Mouse (Mus musculus): ENCODE data around the gene Lasp1.

The Lasp1 gene

DNA sequence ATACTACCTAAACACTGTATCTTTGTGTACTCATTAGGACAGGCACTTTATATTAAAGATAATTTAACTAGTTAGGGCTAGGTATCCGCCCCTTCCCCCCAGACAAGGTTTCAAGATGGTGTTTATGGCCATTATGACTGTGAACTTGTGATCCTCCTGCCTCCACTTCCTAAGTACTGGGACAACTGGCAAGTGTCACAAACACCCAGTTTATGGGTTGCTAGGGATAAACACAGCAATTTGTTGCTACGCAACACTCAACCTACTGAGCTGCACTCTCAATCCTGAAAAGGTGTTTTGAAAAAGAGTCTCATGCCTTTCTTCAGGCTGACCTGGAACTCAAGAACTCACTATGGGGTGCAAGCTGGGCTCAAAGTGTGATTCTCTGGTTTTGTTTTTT is 78.5 kb downstream of the Lasp1 start:
- DNase-seq, result no peak

DNA sequence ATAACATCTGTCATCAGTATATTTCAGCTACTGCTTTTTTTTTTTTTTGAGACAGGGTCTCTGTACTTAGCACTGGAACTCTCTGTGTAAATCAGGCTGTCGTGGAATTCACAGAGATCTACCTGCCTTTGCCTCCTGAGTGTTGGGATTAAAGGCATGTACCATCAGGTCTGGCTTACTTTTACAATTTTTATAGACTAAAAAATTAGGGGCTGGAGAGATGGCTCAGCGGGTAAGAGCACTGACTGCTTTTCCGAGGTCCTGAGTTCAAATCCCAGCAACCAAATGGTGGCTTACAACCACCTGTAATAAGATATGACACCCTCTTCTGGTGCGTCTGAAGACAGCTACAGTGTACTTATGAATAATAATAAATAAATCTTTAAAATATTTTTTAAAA is 81.6 kb downstream of the Lasp1 start:
- DNase-seq, result no peak

DNA sequence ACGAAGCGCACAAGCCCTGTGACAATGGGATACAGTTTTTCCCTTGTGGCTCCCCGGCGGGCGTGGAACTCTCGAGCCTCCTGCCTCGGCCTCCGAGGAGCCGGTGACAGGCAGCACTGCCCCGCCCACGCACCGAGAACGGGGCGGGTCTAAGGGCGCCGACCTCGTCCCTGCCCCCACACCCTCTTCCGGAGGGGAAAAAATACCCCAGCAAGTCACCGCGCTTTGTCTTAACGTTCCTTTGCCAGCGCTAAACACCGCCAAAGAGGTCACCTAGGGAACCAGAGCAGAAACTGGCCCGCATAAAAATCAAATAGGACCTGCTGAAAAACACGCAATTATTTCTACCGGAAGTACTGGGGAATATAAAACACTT is 84.7 kb downstream of the Lasp1 start:
- peak; percentile 63 for DNase-seq

DNA sequence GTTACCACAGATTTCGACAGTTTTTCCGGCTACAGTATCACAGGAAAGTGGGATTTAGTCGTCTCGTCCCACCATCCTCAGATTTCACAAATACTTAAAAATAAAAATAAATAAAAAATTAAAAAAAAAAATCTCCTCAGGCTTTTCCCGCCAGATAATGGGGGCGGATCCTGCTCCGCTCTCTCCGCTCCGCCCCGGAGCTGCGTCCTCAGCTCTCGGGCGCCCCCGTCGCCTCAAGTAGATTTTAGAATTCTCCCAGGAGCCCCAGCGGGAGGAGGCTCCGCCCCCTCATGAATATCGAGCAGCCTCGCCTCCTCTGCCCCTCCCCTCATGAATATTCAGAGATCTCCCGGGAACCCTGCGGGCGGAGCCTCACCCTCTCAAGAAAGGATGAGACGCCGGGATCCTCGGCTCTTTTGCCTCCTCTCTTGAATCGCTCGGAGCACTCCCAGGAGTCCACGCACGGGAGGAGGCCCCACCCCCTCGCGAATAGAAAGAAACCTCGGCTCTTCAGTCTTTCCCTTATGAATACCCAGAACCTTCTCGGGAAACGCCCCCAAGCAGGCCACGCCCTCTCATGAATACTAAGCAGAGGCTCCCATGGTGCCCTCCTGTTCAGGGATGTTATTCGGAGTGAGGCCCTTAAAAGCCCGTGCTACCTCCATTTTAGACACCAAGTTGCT is 85.3 kb downstream of the Lasp1 start, which contains the start of gene Fbxo47:
TSS of gene Fbxo47 (minus strand) at position 237 of the 683 bp plus-strand sequence.
- DNase-seq, result peak; percentile 97

DNA sequence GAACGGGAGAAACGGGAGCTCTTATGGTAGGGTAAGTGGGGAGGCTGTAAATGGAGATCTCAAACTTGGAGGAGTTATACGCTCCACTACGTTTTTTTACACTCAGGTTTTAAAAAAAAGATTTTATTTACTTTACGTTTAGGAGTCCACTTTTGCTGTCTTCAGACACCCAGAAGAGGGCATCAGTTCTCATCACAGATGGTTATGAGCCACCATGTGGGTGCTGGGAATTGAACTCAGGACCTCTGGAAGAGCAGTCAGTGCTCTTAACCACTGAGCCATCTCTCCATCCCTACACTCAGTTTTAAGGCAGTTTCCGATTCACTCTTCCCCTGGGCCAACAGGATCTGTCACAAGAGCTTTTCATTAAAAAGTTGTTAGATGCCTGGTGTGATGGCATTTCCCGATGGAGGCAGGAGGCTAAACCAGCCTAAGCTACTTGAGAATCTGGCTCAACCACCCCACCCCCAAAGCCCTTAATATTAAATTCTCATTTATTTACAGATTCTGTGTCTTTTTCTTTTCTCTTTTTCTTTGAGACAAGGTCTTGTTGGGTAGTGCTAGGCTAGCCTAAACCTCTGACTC is 85.9 kb downstream of the Lasp1 start:
- no peak for DNase-seq

DNA sequence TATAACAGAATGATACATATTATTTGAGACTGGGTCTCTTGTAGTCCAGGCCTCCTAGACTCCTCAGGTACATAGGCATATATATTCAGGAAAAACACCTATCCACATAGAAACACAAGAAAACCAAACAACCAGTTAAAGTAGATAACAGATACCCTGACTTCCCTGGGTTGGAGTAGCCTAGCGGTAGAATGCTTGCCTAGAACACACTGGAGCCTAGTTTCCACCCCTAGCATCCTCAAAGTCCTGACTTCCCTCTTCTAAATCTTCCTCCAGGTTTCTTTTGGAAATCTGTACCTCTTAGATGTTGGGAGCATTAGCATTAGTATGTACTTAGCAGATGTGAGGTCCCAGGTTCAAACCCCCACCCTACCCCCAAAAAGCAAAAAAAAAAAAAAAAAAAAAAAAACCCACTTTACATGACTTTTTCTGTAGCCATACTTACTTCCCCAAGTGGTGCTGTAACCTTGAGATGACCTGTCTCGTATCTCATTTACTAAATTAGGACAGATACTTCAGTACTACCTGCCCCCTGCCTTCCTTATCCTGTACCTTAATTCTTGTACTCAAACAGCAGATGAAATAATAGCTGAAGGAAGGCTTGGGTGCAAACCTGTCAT is 86.6 kb downstream of the Lasp1 start:
- DNase-seq, result no peak

Data from right cerebral cortex, adult 18-20 months (tissue).